Mouse (Mus musculus): ENCODE measurements around the gene Triap1. TPM values are rescaled to one million over a fixed set of nuclear protein-coding genes. Genes with fewer than 3 reads are reported as not detected.
"Not testable (repeated sequence)": the region's sequence is repeated elsewhere in the genome, so short reads cannot be mapped to it uniquely, and the experiment has no call there.

Gene Triap1
- 54.5 and 55.6 TPM in 2 replicates for polyA plus RNA-seq (2016; fragmentation: Nextera tagmentation; extraction: Ambion mirVana)

GRCm38 (mm10) chr5:115340577-115341313, at the start of gene Triap1, which contains the start of gene Gatc:
TSS of gene Triap1 (plus strand) at chr5:115341225.
TSS of gene Gatc (minus strand) at chr5:115341178.
- peaks cover 54% of the 10 kb centered on the region for H3K36me3 ChIP-seq (replicated peaks)
- peak within 1 kb of the TSS; percentile 73 for H3K4me2 ChIP-seq
- H3K4me1 ChIP-seq = peaks cover 24% of the 10 kb centered on the region
- no peaks in the 10 kb centered on the region for H3K27me3 ChIP-seq
- under 1% methylated on average over 62 of the region's 62 CpGs for WGBS
- no peaks in the 10 kb centered on the region for H3K9me3 ChIP-seq
- H3K9ac ChIP-seq = peak within 1 kb of the TSS; percentile 87
- H3K4me3 ChIP-seq (replicated peaks) = peak within 1 kb of the TSS; percentile 87
- peak; percentile 93 for ATAC-seq (ENCODE audit: low FRiP score)
- peak within 1 kb of the TSS; percentile 80 for H3K27ac ChIP-seq

GRCm38 (mm10) chr5:115294173-115294572, 46.9 kb upstream of the Triap1 start:
- no peak for ATAC-seq (ENCODE audit: low FRiP score)
- Histone ChIP-seq H3K4me2 (no peak overlapping the region), H3K27me3 (no peaks in the 10 kb centered on the region), H3K9me3 (no peaks in the 10 kb centered on the region), H3K4me3 (replicated peaks) (no peak overlapping the region), H3K27ac (no peak overlapping the region), H3K36me3 (replicated peaks) (peaks cover 88% of the 10 kb centered on the region), H3K4me1 (peaks cover 20% of the 10 kb centered on the region), H3K9ac (no peak overlapping the region)
- WGBS = 91% methylated on average over 8 of the region's 8 CpGs

GRCm38 (mm10) chr5:115296347-115296746, 44.7 kb upstream of the Triap1 start:
- Histone ChIP-seq H3K4me3 (replicated peaks) (no peak overlapping the region), H3K27me3 (no peaks in the 10 kb centered on the region), H3K4me2 (no peak overlapping the region), H3K9me3 (no peaks in the 10 kb centered on the region), H3K27ac (no peak overlapping the region; the same call in 1 of the 2 replicates), H3K36me3 (replicated peaks) (peaks cover 72% of the 10 kb centered on the region), H3K9ac (no peak overlapping the region), H3K4me1 (peaks cover 28% of the 10 kb centered on the region)
- 86% methylated on average over 10 of the region's 10 CpGs for WGBS
- no peak for ATAC-seq (ENCODE audit: low FRiP score)

GRCm38 (mm10) chr5:115300035-115300744, 40.8 kb upstream of the Triap1 start:
- Histone ChIP-seq H3K27me3 (peaks cover 8% of the 10 kb centered on the region; the same call in 1 of the 2 replicates), H3K4me1 (peaks cover 33% of the 10 kb centered on the region), H3K9ac (peak overlapping the region; percentile 83), H3K27ac (peak overlapping the region; percentile 94), H3K9me3 (no peaks in the 10 kb centered on the region), H3K36me3 (replicated peaks) (peaks cover 40% of the 10 kb centered on the region), H3K4me2 (peak overlapping the region; percentile 67), H3K4me3 (replicated peaks) (peak overlapping the region; percentile 96)
- 0 out of 2 replicates have a peak, but pooled peaks have one; percentile 7 for ATAC-seq (ENCODE audit: low FRiP score)
- WGBS = under 1% methylated on average over 46 of the region's 46 CpGs

- peaks cover 33% of the 10 kb centered on the region for H3K4me1 ChIP-seq
- WGBS = under 1% methylated on average over 66 of the region's 66 CpGs
- peaks cover 32% of the 10 kb centered on the region for H3K36me3 ChIP-seq (replicated peaks)
- H3K9me3 ChIP-seq = no peaks in the 10 kb centered on the region
- H3K4me3 ChIP-seq (replicated peaks) = peak within 1 kb of the TSS; percentile 96
- H3K27ac ChIP-seq = peak within 1 kb of the TSS; percentile 94
- ATAC-seq (ENCODE audit: low FRiP score) = peak; percentile 98
- H3K27me3 ChIP-seq = peaks cover 8% of the 10 kb centered on the region; the same call in 1 of the 2 replicates
- H3K9ac ChIP-seq = peak within 1 kb of the TSS; percentile 83
- peak within 1 kb of the TSS; percentile 67 for H3K4me2 ChIP-seq
Measured at GRCm38 (mm10) chr5:115300792-115301614, 40.0 kb upstream of the Triap1 start, which contains the start of gene Dynll1. TSS of gene Dynll1 (minus strand) at chr5:115300999.

GRCm38 (mm10) chr5:115301615-115302014, 39.4 kb upstream of the Triap1 start:
- ATAC-seq (ENCODE audit: low FRiP score) = no peak
- Histone ChIP-seq H3K4me2 (peak overlapping the region; percentile 67), H3K27ac (0 out of 2 replicates have a peak overlapping the region, but pooled peaks have one; percentile 94), H3K9ac (peak overlapping the region; percentile 46), H3K4me3 (replicated peaks) (peak overlapping the region; percentile 96), H3K4me1 (peaks cover 33% of the 10 kb centered on the region), H3K9me3 (no peaks in the 10 kb centered on the region), H3K27me3 (peaks cover 8% of the 10 kb centered on the region; the same call in 1 of the 2 replicates), H3K36me3 (replicated peaks) (peaks cover 25% of the 10 kb centered on the region)
- 32% methylated on average over 13 of the region's 13 CpGs for WGBS

GRCm38 (mm10) chr5:115302190-115302589, 38.8 kb upstream of the Triap1 start:
- not testable (repeated sequence) for H3K4me3 ChIP-seq (replicated peaks); H3K9ac ChIP-seq; H3K9me3 ChIP-seq; H3K27ac ChIP-seq; ATAC-seq (ENCODE audit: low FRiP score); H3K27me3 ChIP-seq; H3K4me2 ChIP-seq
- Histone ChIP-seq H3K36me3 (replicated peaks) (peaks cover 21% of the 10 kb centered on the region), H3K4me1 (peaks cover 29% of the 10 kb centered on the region)
- 81% methylated on average over 5 of the region's 7 CpGs for WGBS

GRCm38 (mm10) chr5:115312354-115312753, 28.7 kb upstream of the Triap1 start:
- WGBS = 86% methylated on average over 4 of the region's 4 CpGs

GRCm38 (mm10) chr5:115312816-115313667, 28.0 kb upstream of the Triap1 start:
- no peaks in the 10 kb centered on the region for H3K9me3 ChIP-seq
- no peak overlapping the region for H3K4me2 ChIP-seq
- H3K27ac ChIP-seq = no peak overlapping the region
- H3K9ac ChIP-seq = 0 out of 2 replicates have a peak overlapping the region, but pooled peaks have one; percentile 2
- H3K4me1 ChIP-seq = peaks cover 21% of the 10 kb centered on the region
- no peak for ATAC-seq (ENCODE audit: low FRiP score)
- H3K27me3 ChIP-seq = no peaks in the 10 kb centered on the region
- H3K4me3 ChIP-seq (replicated peaks) = no peak overlapping the region
- WGBS = 76% methylated on average over 10 of the region's 10 CpGs
- no peaks in the 10 kb centered on the region for H3K36me3 ChIP-seq (replicated peaks)

More at GRCm38 (mm10) chr5:115312354-115312753, 28.7 kb upstream of the Triap1 start:
- H3K4me2 ChIP-seq = no peak overlapping the region
- H3K27me3 ChIP-seq = no peaks in the 10 kb centered on the region
- H3K9me3 ChIP-seq = no peaks in the 10 kb centered on the region
- H3K36me3 ChIP-seq (replicated peaks) = no peaks in the 10 kb centered on the region
- H3K4me1 ChIP-seq = peaks cover 14% of the 10 kb centered on the region
- no peak for ATAC-seq (ENCODE audit: low FRiP score)
- H3K27ac ChIP-seq = no peak overlapping the region
- H3K9ac ChIP-seq = no peak overlapping the region
- no peak overlapping the region for H3K4me3 ChIP-seq (replicated peaks)

- Histone ChIP-seq H3K27ac (no peak overlapping the region), H3K36me3 (replicated peaks) (no peaks in the 10 kb centered on the region), H3K9ac (peak overlapping the region; percentile 2; the same call in 1 of the 2 replicates), H3K4me2 (no peak overlapping the region), H3K4me1 (peaks cover 26% of the 10 kb centered on the region), H3K27me3 (peaks cover 1% of the 10 kb centered on the region; the same call in 1 of the 2 replicates), H3K9me3 (no peaks in the 10 kb centered on the region), H3K4me3 (replicated peaks) (no peak overlapping the region)
- ATAC-seq (ENCODE audit: low FRiP score) = no peak
- WGBS = 53% methylated on average over 5 of the region's 5 CpGs
Measured at GRCm38 (mm10) chr5:115313668-115313943, 27.4 kb upstream of the Triap1 start.
